Mouse (Mus musculus) midbrain, postnatal 0 days (tissue): Measurements from ENCODE around the gene Mre11a. TPM values are rescaled to one million over a fixed set of nuclear protein-coding genes. Genes with fewer than 3 reads are reported as not detected.

Experiments
- ATAC-seq: fragments of 200-750 bp; cut with Nextera tagmentation; 2 replicates; pipeline ENCODE4 v1.8.0; 2017; ENCODE audit warnings: moderate number of reproducible peaks, mild to moderate bottlenecking, moderate TSS enrichment, moderate library complexity; ENCODE audit not compliant: low FRiP score
- DNase-seq: peaks from one replicate; pipeline ENCODE4 v3.0.0-alpha.2; 2015; ENCODE audit warnings: low spot score
- H3K27ac ChIP-seq: fragments of 300-500 bp; sonication (generic); 2 replicates; pipeline ENCODE4 v1.5.1; 2014; ENCODE audit warnings: low read depth, mild to moderate bottlenecking, low read length, mixed read lengths
- H3K27me3 ChIP-seq: fragments of 300-500 bp; sonication (generic); 2 replicates; pipeline ENCODE4 v1.6.1; 2014; ENCODE audit warnings: low read length, control low read depth, mixed read lengths; ENCODE audit not compliant: insufficient read depth
- H3K36me3 ChIP-seq: fragments of 300-500 bp; sonication (generic); 2 replicates; pipeline ENCODE4 v1.6.1; 2014; ENCODE audit warnings: low read length, control low read depth, mixed read lengths; ENCODE audit not compliant: insufficient read depth
- H3K4me1 ChIP-seq: fragments of 300-500 bp; sonication (generic); 2 replicates; pipeline ENCODE4 v1.6.1; 2014; ENCODE audit warnings: mild to moderate bottlenecking, control low read depth, antibody characterized with exemption, low read length, mixed read lengths; ENCODE audit not compliant: insufficient read depth
- H3K4me2 ChIP-seq: fragments of 300-500 bp; sonication (generic); 2 replicates; pipeline ENCODE4 v1.6.1; 2014; ENCODE audit warnings: low read depth, mild to moderate bottlenecking, low read length, mixed read lengths; ENCODE audit not compliant: poor library complexity, severe bottlenecking
- H3K4me3 ChIP-seq: fragments of 300-500 bp; sonication (generic); 2 replicates; pipeline ENCODE4 v1.5.1; 2014; ENCODE audit warnings: low read depth, mild to moderate bottlenecking, low read length, moderate library complexity
- H3K9ac ChIP-seq: fragments of 300-500 bp; sonication (generic); replicated peaks from 2 replicates; pipeline ENCODE4 v1.6.1; 2014; ENCODE audit warnings: mild to moderate bottlenecking, low read length, moderate library complexity, mixed read lengths; ENCODE audit not compliant: poor library complexity, severe bottlenecking
- H3K9me3 ChIP-seq: fragments of 300-500 bp; sonication (generic); 2 replicates; pipeline ENCODE4 v1.6.1; 2016; ENCODE audit warnings: low read length, control low read depth
- CTCF ChIP-seq: IDR thresholded peaks from 2 replicates; pipeline ENCODE4 v1.5.1; 2016; ENCODE audit warnings: antibody characterized with exemption, mild to moderate bottlenecking
- WGBS: fragments of 180-500 bp; shearing (Covaris S2); extraction: QIAGEN DNeasy Blood & Tissue Kit; methylation state at CpG from one replicate; pipeline ENCODE4 v1.1.7; 2014; 5-methylcytosine and 5-hydroxymethylcytosine counted together
- polyA plus RNA-seq: library from polyadenylated mRNA; unstranded; fragments of >200 nt; fragmentation: Nextera tagmentation; extraction: Ambion mirVana; gene quantifications from 2 replicates; pipeline ENCODE4 v1.2.1, GENCODE M21; 2015
- total RNA-seq: library from RNA; depleted of rRNA; stranded (reverse); fragments of >200 nt; gene quantifications from 2 replicates; pipeline ENCODE4 v1.2.3, GENCODE M21; 2014

The Mre11a gene
- total and polyA plus RNA-seq, 2 experiments from 2014 or later: 6.7 to 7.2 TPM

GRCm38 (mm10) chr9:14843311-14843857 is 58.9 kb downstream of the Mre11a start:
- no peak overlapping the region for H3K4me2 ChIP-seq
- no peak overlapping the region for H3K4me3 ChIP-seq
- H3K27ac ChIP-seq: no peak overlapping the region
- H3K4me1 ChIP-seq: no peaks in the 10 kb centered on the region
- TF ChIP-seq CTCF: no peak
- H3K36me3 ChIP-seq: no peaks in the 10 kb centered on the region
- H3K9me3 ChIP-seq: no peaks in the 10 kb centered on the region
- DNase-seq (no peak), ATAC-seq (no peak)
- H3K9ac ChIP-seq: no peak overlapping the region
- 89% methylated on average over 6 of the region's 6 CpGs for WGBS
- no peaks in the 10 kb centered on the region for H3K27me3 ChIP-seq

GRCm38 (mm10) chr9:14843901-14844300 is 59.4 kb downstream of the Mre11a start:
- Histone ChIP-seq H3K4me2 (no peak overlapping the region), H3K9ac (no peak overlapping the region), H3K27ac (no peak overlapping the region), H3K9me3 (no peaks in the 10 kb centered on the region), H3K4me1 (no peaks in the 10 kb centered on the region), H3K27me3 (no peaks in the 10 kb centered on the region), H3K36me3 (no peaks in the 10 kb centered on the region), H3K4me3 (no peak overlapping the region)
- no peak for ATAC-seq
- TF ChIP-seq CTCF: no peak
- no peak for DNase-seq
- WGBS: 91% methylated on average over 3 of the region's 3 CpGs

- Histone ChIP-seq H3K27ac (no peak overlapping the region), H3K36me3 (no peaks in the 10 kb centered on the region), H3K27me3 (no peaks in the 10 kb centered on the region), H3K4me2 (no peak overlapping the region), H3K4me1 (no peaks in the 10 kb centered on the region), H3K4me3 (no peak overlapping the region), H3K9ac (no peak overlapping the region), H3K9me3 (no peaks in the 10 kb centered on the region)
- DNase-seq: no peak
- 48% methylated on average over 5 of the region's 5 CpGs for WGBS
- no peak for ATAC-seq
- peak; percentile 66 for TF ChIP-seq CTCF
Observed at GRCm38 (mm10) chr9:14846428-14846827, 62.0 kb downstream of the Mre11a start.

- no peak for ATAC-seq
- Histone ChIP-seq H3K27me3 (no peaks in the 10 kb centered on the region), H3K4me3 (no peak overlapping the region), H3K4me2 (no peak overlapping the region), H3K9me3 (no peaks in the 10 kb centered on the region), H3K27ac (no peak overlapping the region), H3K4me1 (no peaks in the 10 kb centered on the region), H3K9ac (no peak overlapping the region), H3K36me3 (no peaks in the 10 kb centered on the region)
- WGBS: 77% methylated on average over 1 of the region's 1 CpGs
- no peak for TF ChIP-seq CTCF
- no peak for DNase-seq
Observed at GRCm38 (mm10) chr9:14848267-14848935, 63.9 kb downstream of the Mre11a start.

GRCm38 (mm10) chr9:14854585-14854984 is 70.1 kb downstream of the Mre11a start:
- Histone ChIP-seq H3K27me3 (peaks cover 11% of the 10 kb centered on the region), H3K9ac (no peak overlapping the region), H3K9me3 (no peaks in the 10 kb centered on the region), H3K27ac (no peak overlapping the region), H3K4me2 (no peak overlapping the region), H3K4me1 (no peaks in the 10 kb centered on the region), H3K36me3 (no peaks in the 10 kb centered on the region), H3K4me3 (no peak overlapping the region)
- TF ChIP-seq CTCF: peak; percentile 50
- DNase-seq (peak; percentile 49), ATAC-seq (peak; percentile 69)
- WGBS: 42% methylated on average over 4 of the region's 4 CpGs

DNA sequence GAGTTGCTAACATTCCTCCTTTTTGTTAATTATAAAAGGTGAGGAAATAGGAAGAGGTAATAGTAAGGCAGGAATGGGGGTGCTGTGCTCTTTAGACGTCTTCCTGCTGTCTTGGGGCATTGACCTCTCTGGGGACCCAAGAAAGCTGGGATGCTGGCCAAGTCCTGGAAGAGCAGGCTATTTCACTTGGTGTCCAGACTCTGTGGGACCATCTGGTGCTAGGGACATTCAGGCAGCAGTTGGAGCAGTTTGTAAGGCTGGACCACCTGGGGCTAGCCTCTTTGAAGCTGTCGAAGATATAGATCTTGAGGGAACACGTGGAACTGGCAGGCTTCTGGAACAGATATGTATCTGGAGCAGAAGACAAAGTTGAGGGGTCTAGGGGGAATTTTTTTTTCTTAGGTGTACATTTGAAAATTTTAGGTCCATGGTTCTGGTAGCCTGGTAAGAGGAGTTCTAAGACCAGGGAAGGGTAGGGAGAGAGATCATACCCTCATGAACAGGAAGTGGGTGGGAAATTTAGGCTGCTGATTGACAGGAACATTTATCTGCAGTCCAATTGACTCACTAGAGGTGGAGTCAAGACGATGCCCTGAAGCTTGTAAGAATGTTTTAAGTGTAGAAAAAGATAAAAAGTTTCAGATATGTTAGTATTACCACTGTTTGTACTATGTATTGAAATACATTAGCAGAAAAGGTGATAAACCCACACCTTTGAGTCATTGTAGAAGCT is 72.6 kb downstream of the Mre11a start:
- DNase-seq (no peak), ATAC-seq (no peak)
- H3K4me1 ChIP-seq: 0 out of 2 replicates have a peak, but pooled peaks cover 5% of the 10 kb centered on the region
- no peak overlapping the region for H3K4me2 ChIP-seq
- no peaks in the 10 kb centered on the region for H3K36me3 ChIP-seq
- H3K27ac ChIP-seq: no peak overlapping the region
- TF ChIP-seq CTCF: no peak
- H3K9me3 ChIP-seq: no peaks in the 10 kb centered on the region
- H3K9ac ChIP-seq: no peak overlapping the region
- 44% methylated on average over 4 of the region's 4 CpGs for WGBS
- H3K27me3 ChIP-seq: peaks cover 15% of the 10 kb centered on the region
- no peak overlapping the region for H3K4me3 ChIP-seq
